Mouse (Mus musculus): Measurements from ENCODE around the gene Ptgir. TPM values are rescaled to one million over a fixed set of nuclear protein-coding genes. Genes with fewer than 3 reads are reported as not detected.

Ptgir gene
- polyA plus RNA-seq, 1 experiment from 2014 or later = 0.13 TPM

- Histone ChIP-seq H3K4me2 (replicated peaks) (peak overlapping the region; percentile 92), H3K27me3 (no peaks in the 10 kb centered on the region), H3K9ac (replicated peaks) (peak overlapping the region; percentile 78), H3K4me3 (peak overlapping the region; percentile 85), H3K4me1 (peaks cover 38% of the 10 kb centered on the region), H3K36me3 (no peaks in the 10 kb centered on the region; the same call in 1 of the 2 replicates), H3K27ac (replicated peaks) (no peak overlapping the region), H3K9me3 (no peaks in the 10 kb centered on the region)
- no peak for ATAC-seq (replicated peaks)
- WGBS = 7% methylated on average over 11 of the region's 11 CpGs
These were observed 30.3 kb upstream of the Ptgir start for GRCm38 (mm10) chr7:16876006-16876405.

- no peaks in the 10 kb centered on the region for H3K27me3 ChIP-seq
- no peak for ATAC-seq (replicated peaks)
- WGBS = 7% methylated on average over 13 of the region's 13 CpGs
- peak overlapping the region; percentile 92 for H3K4me2 ChIP-seq (replicated peaks)
- no peak overlapping the region for H3K27ac ChIP-seq (replicated peaks)
- H3K9ac ChIP-seq (replicated peaks) = peak overlapping the region; percentile 78
- H3K36me3 ChIP-seq = no peaks in the 10 kb centered on the region; the same call in 1 of the 2 replicates
- peaks cover 38% of the 10 kb centered on the region for H3K4me1 ChIP-seq
- peak overlapping the region; percentile 85 for H3K4me3 ChIP-seq
- H3K9me3 ChIP-seq = no peaks in the 10 kb centered on the region
These were observed 29.7 kb upstream of the Ptgir start for GRCm38 (mm10) chr7:16876608-16877007.

GRCm38 (mm10) chr7:16877717-16878116 lies 28.6 kb upstream of the Ptgir start:
- no peaks in the 10 kb centered on the region for H3K27me3 ChIP-seq
- no peak for ATAC-seq (replicated peaks)
- H3K9me3 ChIP-seq = no peaks in the 10 kb centered on the region
- no peak overlapping the region for H3K9ac ChIP-seq (replicated peaks)
- 91% methylated on average over 3 of the region's 3 CpGs for WGBS
- no peak overlapping the region for H3K4me2 ChIP-seq (replicated peaks)
- no peaks in the 10 kb centered on the region; the same call in 1 of the 2 replicates for H3K36me3 ChIP-seq
- H3K27ac ChIP-seq (replicated peaks) = no peak overlapping the region
- peaks cover 35% of the 10 kb centered on the region for H3K4me1 ChIP-seq
- H3K4me3 ChIP-seq = no peak overlapping the region

- WGBS = 23% methylated on average over 9 of the region's 9 CpGs
- no peaks in the 10 kb centered on the region; the same call in 1 of the 2 replicates for H3K36me3 ChIP-seq
- peak overlapping the region; percentile 42 for H3K27ac ChIP-seq (replicated peaks)
- no peak overlapping the region for H3K4me3 ChIP-seq
- H3K9me3 ChIP-seq = no peaks in the 10 kb centered on the region
- H3K4me1 ChIP-seq = peaks cover 26% of the 10 kb centered on the region
- H3K9ac ChIP-seq (replicated peaks) = no peak overlapping the region
- no peak for ATAC-seq (replicated peaks)
- peaks cover 13% of the 10 kb centered on the region for H3K27me3 ChIP-seq
- H3K4me2 ChIP-seq (replicated peaks) = no peak overlapping the region
These were observed 26.3 kb upstream of the Ptgir start for GRCm38 (mm10) chr7:16879796-16880547.

GRCm38 (mm10) chr7:16880615-16881014 lies 25.7 kb upstream of the Ptgir start:
- no peak overlapping the region for H3K4me2 ChIP-seq (replicated peaks)
- H3K27ac ChIP-seq (replicated peaks) = peak overlapping the region; percentile 42
- H3K9me3 ChIP-seq = no peaks in the 10 kb centered on the region
- WGBS = 18% methylated on average over 5 of the region's 5 CpGs
- ATAC-seq (replicated peaks) = no peak
- H3K27me3 ChIP-seq = peaks cover 18% of the 10 kb centered on the region
- no peak overlapping the region for H3K4me3 ChIP-seq
- H3K36me3 ChIP-seq = peaks cover 2% of the 10 kb centered on the region; the same call in 1 of the 2 replicates
- no peak overlapping the region for H3K9ac ChIP-seq (replicated peaks)
- H3K4me1 ChIP-seq = peaks cover 25% of the 10 kb centered on the region

GRCm38 (mm10) chr7:16883162-16883561 lies 23.1 kb upstream of the Ptgir start:
- Histone ChIP-seq H3K4me1 (0 out of 2 replicates have a peak, but pooled peaks cover 8% of the 10 kb centered on the region), H3K27me3 (peaks cover 27% of the 10 kb centered on the region), H3K36me3 (peaks cover 9% of the 10 kb centered on the region), H3K4me3 (no peak overlapping the region), H3K4me2 (replicated peaks) (no peak overlapping the region), H3K27ac (replicated peaks) (no peak overlapping the region), H3K9ac (replicated peaks) (no peak overlapping the region), H3K9me3 (peaks cover 4% of the 10 kb centered on the region; the same call in 1 of the 2 replicates)
- ATAC-seq (replicated peaks) = no peak
- WGBS = 94% methylated on average over 6 of the region's 6 CpGs

GRCm38 (mm10) chr7:16884334-16884733 lies 22.0 kb upstream of the Ptgir start:
- H3K9me3 ChIP-seq = peaks cover 4% of the 10 kb centered on the region; the same call in 1 of the 2 replicates
- H3K9ac ChIP-seq (replicated peaks) = no peak overlapping the region
- ATAC-seq (replicated peaks) = no peak
- H3K36me3 ChIP-seq = peaks cover 9% of the 10 kb centered on the region
- 64% methylated on average over 4 of the region's 4 CpGs for WGBS
- no peak overlapping the region for H3K4me2 ChIP-seq (replicated peaks)
- H3K27ac ChIP-seq (replicated peaks) = no peak overlapping the region
- H3K4me1 ChIP-seq = 0 out of 2 replicates have a peak, but pooled peaks cover 8% of the 10 kb centered on the region
- H3K4me3 ChIP-seq = no peak overlapping the region
- H3K27me3 ChIP-seq = peaks cover 27% of the 10 kb centered on the region

GRCm38 (mm10) chr7:16885271-16885776 lies 21.0 kb upstream of the Ptgir start:
- Histone ChIP-seq H3K27me3 (peaks cover 27% of the 10 kb centered on the region), H3K4me1 (0 out of 2 replicates have a peak, but pooled peaks cover 4% of the 10 kb centered on the region), H3K27ac (replicated peaks) (no peak overlapping the region), H3K4me3 (peak overlapping the region; percentile 35), H3K36me3 (peaks cover 9% of the 10 kb centered on the region), H3K4me2 (replicated peaks) (peak overlapping the region; percentile 27), H3K9ac (replicated peaks) (no peak overlapping the region), H3K9me3 (peaks cover 4% of the 10 kb centered on the region; the same call in 1 of the 2 replicates)
- peak; percentile 31; the same call in 1 of the 2 replicates for ATAC-seq (replicated peaks)
- WGBS = 9% methylated on average over 85 of the region's 95 CpGs

- Histone ChIP-seq H3K27ac (replicated peaks) (no peak overlapping the region), H3K4me3 (peak overlapping the region; percentile 35), H3K9ac (replicated peaks) (no peak overlapping the region), H3K9me3 (peaks cover 4% of the 10 kb centered on the region; the same call in 1 of the 2 replicates), H3K27me3 (peaks cover 27% of the 10 kb centered on the region), H3K4me1 (peaks cover 2% of the 10 kb centered on the region), H3K36me3 (peaks cover 9% of the 10 kb centered on the region), H3K4me2 (replicated peaks) (no peak overlapping the region)
- ATAC-seq (replicated peaks) = no peak
- 46% methylated on average over 56 of the region's 59 CpGs for WGBS
These were observed 20.4 kb upstream of the Ptgir start for GRCm38 (mm10) chr7:16885905-16886304.

GRCm38 (mm10) chr7:16890536-16890935 lies 15.8 kb upstream of the Ptgir start:
- 33% methylated on average over 6 of the region's 6 CpGs for WGBS
- no peak overlapping the region for H3K27ac ChIP-seq (replicated peaks)
- peaks cover 8% of the 10 kb centered on the region for H3K36me3 ChIP-seq
- no peak overlapping the region for H3K4me3 ChIP-seq
- H3K4me1 ChIP-seq = peaks cover 31% of the 10 kb centered on the region
- no peak overlapping the region for H3K4me2 ChIP-seq (replicated peaks)
- H3K27me3 ChIP-seq = peaks cover 22% of the 10 kb centered on the region; the same call in 1 of the 2 replicates
- peaks cover 4% of the 10 kb centered on the region; the same call in 1 of the 2 replicates for H3K9me3 ChIP-seq
- H3K9ac ChIP-seq (replicated peaks) = no peak overlapping the region
- ATAC-seq (replicated peaks) = no peak

- WGBS = 3% methylated on average over 23 of the region's 23 CpGs
- Histone ChIP-seq H3K4me3 (no peak overlapping the region), H3K36me3 (peaks cover 4% of the 10 kb centered on the region), H3K9ac (replicated peaks) (no peak overlapping the region), H3K4me2 (replicated peaks) (peak overlapping the region; percentile 57), H3K27me3 (peaks cover 18% of the 10 kb centered on the region; the same call in 1 of the 2 replicates), H3K4me1 (peaks cover 32% of the 10 kb centered on the region), H3K27ac (replicated peaks) (no peak overlapping the region), H3K9me3 (peaks cover 2% of the 10 kb centered on the region; the same call in 1 of the 2 replicates)
- no peak for ATAC-seq (replicated peaks)
These were observed 15.3 kb upstream of the Ptgir start for GRCm38 (mm10) chr7:16890944-16891343.

Data from forebrain, embryonic 15.5 days (tissue).